Mouse (Mus musculus) frontal cortex, adult 2 months (tissue): Measurements from ENCODE around the gene C7. TPM values are rescaled to one million over a fixed set of nuclear protein-coding genes. Genes with fewer than 3 reads are reported as not detected.

Experiments
- DNase-seq, 2 experiments: peaks; one replicate each; pipeline ENCODE4 v3.0.0; 2022; ENCODE audit warnings: low spot score in 1 of 2; ENCODE audit errors: extremely low spot score in 1 of 2
- polyA plus RNA-seq: library from polyadenylated mRNA; depleted of rRNA; stranded (reverse); fragments of >200 nt; gene quantifications from 2 replicates; pipeline ENCODE4 v1.2.3, GENCODE M21; 2012; rRNA removed

C7 gene
- polyA plus RNA-seq, 1 experiment, result 0.84 TPM

GRCm38 (mm10) chr15:5003503-5004196 is 59.9 kb downstream of the C7 start:
- peak; percentile 21 to 52 for DNase-seq

DNA sequence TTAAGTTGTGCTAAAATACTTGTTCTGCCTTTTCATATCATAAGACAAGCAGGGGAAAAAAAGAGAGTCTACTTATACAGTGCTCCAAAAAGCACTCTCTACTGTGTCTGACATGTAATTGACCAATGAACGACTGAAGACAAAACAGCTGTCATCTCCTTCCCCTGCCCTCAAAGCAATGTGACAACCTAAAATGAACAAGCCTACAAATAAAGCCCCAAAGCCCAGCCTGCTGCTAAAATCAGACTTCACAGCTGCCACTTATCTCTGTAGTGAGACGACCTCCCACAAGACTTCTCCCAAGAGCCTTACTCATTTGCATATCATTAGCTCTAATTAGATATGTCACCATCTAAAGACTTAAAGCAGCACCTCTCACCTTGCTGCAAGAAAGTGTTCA is 60.6 kb downstream of the C7 start:
- peak; percentile 32 to 39 for DNase-seq

GRCm38 (mm10) chr15:4973355-4973754 is 90.2 kb downstream of the C7 start:
- DNase-seq, result no peak

Other genes with a start within 250 kb of the C7 start
- not detected in 2 replicates for gene Mroh2b, start 165.0 kb downstream of the C7 start, polyA plus RNA-seq
- gene Card6, start 44.8 kb upstream of the C7 start, polyA plus RNA-seq, result 0.84 and 0.90 TPM in 2 replicates
- 1,075 and 1,203 TPM in 2 replicates for gene Rpl37, start 52.9 kb upstream of the C7 start, polyA plus RNA-seq
- gene Prkaa1, start 80.1 kb upstream of the C7 start, polyA plus RNA-seq, result 13.0 and 14.1 TPM in 2 replicates
- 46.5 and 52.7 TPM in 2 replicates for gene Ttc33, start 121.8 kb upstream of the C7 start, polyA plus RNA-seq
- gene Ptger4, start 180.4 kb upstream of the C7 start, polyA plus RNA-seq, result 0.74 and 1.1 TPM in 2 replicates